Mouse (Mus musculus) thymus, postnatal 4 days (tissue): ENCODE data around the gene Tbx2.

ENCODE experiments used
- DNase-seq: peaks from one replicate; pipeline ENCODE4 v3.0.0; 2021

Tbx2 gene

DNA sequence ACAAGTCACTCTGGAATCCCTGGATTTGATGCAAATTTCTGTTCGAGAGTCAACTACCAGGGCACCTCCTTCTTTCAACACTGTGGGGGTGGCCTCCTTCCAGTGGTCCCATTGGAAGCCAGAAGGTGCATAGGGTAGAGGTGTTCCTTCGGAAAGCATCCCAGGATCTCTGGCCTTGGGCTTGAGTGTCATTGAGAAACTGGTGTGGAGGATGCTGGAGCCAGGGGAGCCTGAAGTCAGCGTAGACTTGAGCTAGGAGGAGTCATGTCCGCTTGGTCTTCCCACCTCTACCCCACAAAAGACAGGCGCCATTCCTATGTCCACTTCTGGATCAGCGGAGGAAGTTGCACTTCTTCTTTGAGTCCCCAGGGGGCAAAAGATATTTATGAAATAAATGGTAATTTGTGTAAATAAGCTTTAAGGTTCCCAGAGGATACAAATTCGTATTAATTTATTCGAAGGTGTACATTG is 8.9 kb downstream of the Tbx2 start:
- DNase-seq: no peak

GRCm38 (mm10) chr11:85841980-85842379 is 9.6 kb downstream of the Tbx2 start:
- DNase-seq: peak; percentile 85

GRCm38 (mm10) chr11:85842596-85843346 is 10.4 kb downstream of the Tbx2 start:
- DNase-seq: peak; percentile 27

GRCm38 (mm10) chr11:85843347-85843692 is 11.0 kb downstream of the Tbx2 start:
- DNase-seq: peak; percentile 85

GRCm38 (mm10) chr11:85844144-85844965 is 12.0 kb downstream of the Tbx2 start:
- DNase-seq: peak; percentile 88

GRCm38 (mm10) chr11:85844971-85845370 is 12.6 kb downstream of the Tbx2 start:
- DNase-seq: no peak

DNA sequence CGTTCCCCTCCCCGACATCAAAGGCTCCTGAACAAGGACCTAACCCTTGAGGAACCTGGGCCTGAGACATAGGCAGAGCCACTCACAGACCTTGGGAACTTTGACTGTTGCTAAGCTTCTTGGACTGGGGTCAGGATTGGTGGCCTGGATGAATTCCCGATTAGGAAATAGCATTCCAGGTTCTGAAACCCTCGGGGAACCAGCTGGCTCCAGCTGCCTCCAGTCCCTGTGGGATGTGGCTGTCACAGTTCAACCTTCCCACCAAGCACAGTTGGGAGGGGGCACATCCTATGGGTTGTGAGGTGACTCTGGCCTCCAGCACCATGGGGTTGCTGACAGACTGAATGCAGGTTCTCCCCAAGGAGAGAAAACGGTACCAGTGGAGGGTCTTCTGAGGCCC is 13.6 kb downstream of the Tbx2 start:
- no peak for DNase-seq

DNA sequence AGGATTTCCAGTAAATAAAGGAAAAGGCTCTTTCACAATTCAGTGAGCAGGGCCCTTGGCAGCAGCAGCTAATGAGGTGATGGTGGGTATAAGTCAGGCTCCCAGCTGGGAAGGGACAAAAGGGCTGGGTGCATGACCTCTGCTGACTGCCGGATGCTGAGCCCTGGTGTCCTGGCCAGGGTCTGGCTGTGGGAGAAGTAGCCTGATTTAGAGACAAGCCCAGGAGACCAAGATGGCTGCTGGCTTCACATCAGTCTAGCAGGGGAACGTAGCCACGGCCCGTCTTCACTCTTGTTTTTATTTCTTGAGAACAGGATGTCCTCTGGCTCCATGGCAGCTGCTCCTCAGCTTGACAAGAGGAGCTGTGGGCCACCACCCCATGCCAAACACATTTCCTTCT is 14.2 kb downstream of the Tbx2 start:
- no peak for DNase-seq

DNA sequence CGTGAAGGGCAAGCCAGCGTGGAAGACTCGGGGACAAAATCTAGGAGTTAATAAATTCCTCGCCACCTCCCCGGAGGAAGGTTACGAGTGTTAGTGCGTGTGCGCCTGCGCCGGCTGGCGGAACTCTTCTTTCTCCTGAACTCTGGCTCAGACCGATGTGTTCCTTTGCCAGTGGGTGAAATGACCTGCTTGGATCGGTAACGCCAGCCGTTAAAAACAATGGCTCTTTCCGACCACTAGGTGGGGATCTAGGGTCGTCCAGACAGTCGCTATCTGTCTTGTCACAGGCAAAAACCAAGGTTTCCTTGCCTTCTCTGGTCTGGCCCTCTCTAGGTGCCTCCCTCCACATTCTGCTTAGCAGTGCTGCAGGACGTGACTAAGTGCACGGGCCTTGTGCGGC is 16.7 kb downstream of the Tbx2 start:
- peak; percentile 59 for DNase-seq

- no peak for DNase-seq
These were observed 17.9 kb downstream of the Tbx2 start, which contains the start of gene Gm11444 for GRCm38 (mm10) chr11:85850233-85850632. Gene Gm11444, minus strand, starts transcription at chr11:85850333.

- no peak for DNase-seq
These were observed 18.4 kb downstream of the Tbx2 start for GRCm38 (mm10) chr11:85850758-85851157.

GRCm38 (mm10) chr11:85857997-85858698 is 25.8 kb downstream of the Tbx2 start:
- no peak for DNase-seq

DNA sequence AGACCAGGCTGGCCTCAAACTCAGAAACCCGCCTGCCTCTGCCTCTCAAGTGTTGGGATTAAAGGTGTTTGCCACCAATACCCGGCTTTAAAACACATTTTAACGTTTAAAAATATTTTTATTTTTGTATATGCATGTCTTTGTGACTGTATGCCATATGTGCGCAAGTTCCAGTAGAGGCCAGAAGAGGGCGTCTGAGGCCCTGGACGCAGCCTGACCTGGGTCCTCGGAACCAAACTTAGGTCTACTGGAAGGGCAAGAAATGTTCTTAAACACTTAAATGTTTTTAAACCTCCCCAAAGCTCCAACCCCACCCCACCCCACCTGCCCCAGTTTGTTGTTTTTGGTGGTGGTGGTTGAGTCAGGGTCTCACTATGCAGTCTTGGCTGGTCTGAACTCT is 32.0 kb downstream of the Tbx2 start:
- peak; percentile 41 for DNase-seq

DNA sequence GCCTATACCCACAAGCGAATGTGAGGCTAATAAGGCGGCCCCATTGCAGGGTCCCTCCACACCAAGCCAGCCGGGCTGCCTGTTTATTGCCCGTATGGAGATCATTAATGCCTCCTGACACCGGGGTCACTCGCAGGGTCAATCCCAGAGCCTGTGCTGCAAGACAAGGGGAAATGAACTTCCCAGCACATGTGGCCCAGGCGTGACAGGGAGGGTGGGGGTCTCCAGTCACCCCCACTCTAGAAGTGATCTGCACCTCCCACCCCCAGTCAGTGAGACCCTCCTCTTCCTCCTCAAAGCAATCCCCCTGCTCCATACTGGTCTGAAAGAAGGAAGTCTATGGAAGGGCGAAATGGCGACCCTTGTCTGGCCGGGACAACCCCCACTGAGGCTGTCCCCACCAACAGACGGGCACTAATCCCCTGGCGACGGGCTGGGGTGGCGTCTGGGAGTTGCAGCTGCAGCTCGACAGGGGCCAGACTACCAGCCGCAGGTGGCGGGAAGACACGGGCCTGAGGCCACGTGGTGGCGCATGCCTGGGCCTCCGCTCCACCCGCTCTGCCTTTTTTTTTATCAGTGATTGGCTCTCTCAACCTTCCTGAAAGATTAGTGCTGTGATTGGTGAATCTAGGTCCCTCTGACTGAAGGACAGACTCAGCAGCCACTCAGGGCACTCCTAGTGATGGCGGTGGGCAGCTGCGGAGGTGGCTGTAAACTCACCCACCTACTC is 43.9 kb downstream of the Tbx2 start:
- DNase-seq: no peak

GRCm38 (mm10) chr11:85884498-85884897 is 52.1 kb downstream of the Tbx2 start:
- DNase-seq: no peak

DNA sequence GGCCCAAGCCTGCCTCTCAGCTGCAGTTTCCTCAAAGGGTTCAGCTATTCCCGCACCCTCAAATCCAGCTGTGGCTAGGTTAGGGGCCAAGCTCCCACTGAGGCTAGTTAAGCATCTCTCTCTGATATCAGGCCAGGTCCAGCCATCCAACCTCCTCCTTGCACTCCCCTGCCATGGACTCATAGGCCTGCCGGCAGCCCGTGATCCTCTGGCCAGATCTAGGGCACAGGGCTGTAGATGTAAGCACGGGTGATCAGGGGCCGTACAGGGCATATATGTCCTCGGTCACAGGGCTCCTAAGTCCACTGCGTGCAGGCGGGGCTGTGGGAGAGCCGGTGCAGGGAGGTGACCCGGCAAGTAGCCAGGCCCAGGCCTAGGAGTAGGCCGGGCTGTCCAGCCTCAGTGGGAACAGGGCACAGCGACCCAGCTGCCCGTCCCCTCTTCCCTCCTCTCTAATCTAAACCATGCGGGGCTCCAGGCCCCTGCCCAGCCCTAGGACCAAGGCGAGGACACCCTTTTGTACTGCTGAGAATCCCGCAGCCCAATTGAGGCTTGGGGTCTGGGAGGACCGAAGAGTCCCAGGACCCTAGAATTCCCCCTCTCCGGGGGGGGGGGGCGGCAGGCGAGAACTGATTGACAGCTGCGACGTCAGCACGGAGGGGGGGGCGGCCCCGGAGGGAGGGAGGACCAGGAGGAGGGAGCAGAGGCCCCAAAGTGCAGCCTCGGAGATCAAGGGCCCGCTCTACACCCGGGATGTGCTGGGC is 53.5 kb downstream of the Tbx2 start, which contains the start of gene Tbx4:
TSS of gene Tbx4 (plus strand) at position 758 of the 764 bp plus-strand sequence.
- no peak for DNase-seq

GRCm38 (mm10) chr11:85886429-85886785 is 54.1 kb downstream of the Tbx2 start:
- DNase-seq: no peak

- no peak for DNase-seq
These were observed 54.9 kb downstream of the Tbx2 start for GRCm38 (mm10) chr11:85887273-85887672.

DNA sequence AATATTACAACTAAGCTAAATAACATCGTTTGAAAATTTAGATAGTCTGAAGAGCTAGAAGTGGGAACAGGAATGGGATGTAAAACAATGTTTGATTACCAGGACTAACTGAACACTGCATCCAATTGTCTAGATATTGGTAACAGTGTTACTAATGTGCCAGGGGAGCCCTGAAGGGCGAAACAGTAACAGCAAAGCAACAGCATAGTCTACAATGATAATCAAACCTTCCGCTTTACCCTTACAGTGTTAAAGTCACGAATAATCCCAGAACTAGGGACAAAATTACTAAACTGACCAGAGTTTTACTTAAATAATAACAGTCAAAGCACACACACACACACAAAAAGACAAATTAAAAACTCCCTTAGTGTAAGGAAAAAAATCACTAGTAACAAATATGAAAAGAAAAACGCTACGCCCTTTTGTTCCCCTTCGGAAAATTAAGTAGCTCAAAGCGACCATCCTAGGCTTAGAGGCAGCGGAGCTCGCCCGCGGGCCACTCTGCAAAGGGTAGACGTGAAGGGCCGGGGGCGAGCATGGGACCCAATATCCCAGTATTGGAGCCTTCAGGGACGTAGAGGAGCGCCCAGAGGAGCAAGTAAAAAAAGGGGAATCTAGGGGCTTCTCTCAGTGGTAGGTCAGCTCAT is 55.6 kb downstream of the Tbx2 start:
- DNase-seq: no peak

DNA sequence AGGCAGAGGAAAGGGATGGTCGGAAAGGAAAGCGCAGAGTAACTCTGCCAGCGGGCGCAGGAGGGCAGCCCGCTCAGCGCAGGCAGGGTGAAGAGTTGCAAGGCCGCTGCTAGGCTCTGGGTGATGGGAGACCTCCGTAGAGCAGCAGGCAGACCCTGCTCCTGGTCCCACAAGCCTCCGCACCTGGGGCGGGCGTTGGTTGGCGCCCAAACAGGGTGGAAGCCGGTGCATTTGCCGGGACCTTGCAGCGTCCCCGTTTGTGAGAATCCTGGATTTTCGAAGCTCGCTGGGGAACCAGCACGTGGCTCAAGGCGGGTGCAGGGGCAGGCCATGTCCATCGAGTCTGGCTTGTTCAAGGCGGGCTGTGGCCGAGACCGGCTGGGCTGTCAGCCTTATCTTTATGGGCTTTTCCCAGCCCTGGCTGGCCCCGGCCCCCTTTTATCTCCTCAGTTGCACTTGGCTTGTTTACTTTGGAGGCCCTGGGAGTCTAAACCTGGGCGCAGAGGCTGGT is 56.2 kb downstream of the Tbx2 start:
- DNase-seq: no peak

DNA sequence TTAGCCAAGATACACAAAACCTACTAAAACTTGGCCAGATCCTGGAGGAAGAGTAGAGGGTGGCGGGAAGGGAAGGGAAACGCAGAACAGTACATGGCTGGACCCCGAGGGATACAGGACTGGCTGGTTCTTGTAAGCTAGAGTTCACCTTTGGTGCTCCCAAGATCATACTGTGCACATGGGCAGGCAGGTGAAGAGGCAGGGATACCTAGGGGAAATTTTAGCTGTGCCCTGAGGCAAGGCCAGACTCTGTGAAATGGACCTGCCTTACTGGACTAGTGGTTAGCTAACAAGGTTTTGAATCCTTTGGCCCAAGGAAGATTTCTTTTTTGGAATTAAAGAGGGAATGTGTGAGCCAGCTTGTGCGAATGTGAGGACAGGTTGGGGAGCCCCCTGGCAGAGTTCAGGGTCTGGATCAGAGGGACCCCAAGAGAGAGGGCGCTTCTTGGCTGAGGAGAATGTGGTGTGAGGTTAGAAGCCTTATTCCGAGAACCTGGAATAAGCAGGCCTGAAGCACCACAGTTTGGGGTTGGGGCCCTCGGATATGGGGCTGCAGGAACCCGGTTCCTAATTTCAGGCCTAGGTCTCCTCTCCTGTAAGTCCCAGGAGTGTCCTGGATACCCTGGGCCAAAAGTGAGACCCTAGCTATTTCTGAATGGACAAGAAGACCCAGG is 56.8 kb downstream of the Tbx2 start:
- DNase-seq: no peak
